Mouse (Mus musculus) hindbrain, postnatal 0 days (tissue): ENCODE measurements around the gene Syce3. TPM values are rescaled to one million over a fixed set of nuclear protein-coding genes. Genes with fewer than 3 reads are reported as not detected.

Experiments used
- ATAC-seq: fragments of 200-750 bp; cut with Nextera tagmentation; 2 replicates; pipeline ENCODE4 v1.8.0; 2017; ENCODE audit warnings: mild to moderate bottlenecking, moderate TSS enrichment, moderate library complexity
- DNase-seq: peaks from one replicate; pipeline ENCODE4 v3.0.0-alpha.2; 2015; ENCODE audit warnings: low spot score
- H3K27ac ChIP-seq: fragments of 300-500 bp; sonication (generic); 2 replicates; pipeline ENCODE4 v1.5.1; 2014; ENCODE audit warnings: mild to moderate bottlenecking
- H3K27me3 ChIP-seq: fragments of 300-500 bp; sonication (generic); 2 replicates; pipeline ENCODE4 v1.6.1; 2014; ENCODE audit warnings: low read length, mixed read lengths; ENCODE audit not compliant: insufficient read depth
- H3K36me3 ChIP-seq: fragments of 300-500 bp; sonication (generic); 2 replicates; pipeline ENCODE4 v1.6.1; 2014; ENCODE audit warnings: low read length, mixed read lengths; ENCODE audit not compliant: insufficient read depth
- H3K4me1 ChIP-seq: fragments of 300-500 bp; sonication (generic); 2 replicates; pipeline ENCODE4 v1.6.1; 2014; ENCODE audit warnings: antibody characterized with exemption, low read length, mixed read lengths; ENCODE audit not compliant: insufficient read depth
- H3K4me2 ChIP-seq: fragments of 300-500 bp; sonication (generic); 2 replicates; pipeline ENCODE4 v1.6.1; 2014; ENCODE audit warnings: low read depth, mild to moderate bottlenecking, low read length, moderate library complexity, mixed read lengths
- H3K4me3 ChIP-seq: fragments of 300-500 bp; sonication (generic); 2 replicates; pipeline ENCODE4 v1.5.1; 2014; ENCODE audit warnings: low read length
- H3K9ac ChIP-seq: fragments of 300-500 bp; sonication (generic); replicated peaks from 2 replicates; pipeline ENCODE4 v1.6.1; 2014; ENCODE audit warnings: mild to moderate bottlenecking, low read length, moderate library complexity, mixed read lengths
- H3K9me3 ChIP-seq: fragments of 300-500 bp; sonication (generic); 2 replicates; pipeline ENCODE4 v1.6.1; 2016; ENCODE audit warnings: low read length, mixed read lengths
- CTCF ChIP-seq: IDR thresholded peaks from 2 replicates; pipeline ENCODE4 v1.5.1; 2016; ENCODE audit warnings: antibody characterized with exemption, control low read depth, low read depth
- WGBS: fragments of 180-500 bp; shearing (Covaris S2); extraction: QIAGEN DNeasy Blood & Tissue Kit; methylation state at CpG from one replicate; pipeline ENCODE4 v1.1.7; 2014; 5-methylcytosine and 5-hydroxymethylcytosine counted together
- polyA plus RNA-seq: library from polyadenylated mRNA; unstranded; fragments of >200 nt; fragmentation: Nextera tagmentation; extraction: Ambion mirVana; gene quantifications from 2 replicates; pipeline ENCODE4 v1.2.1, GENCODE M21; 2015
- total RNA-seq: library from RNA; depleted of rRNA; stranded (reverse); fragments of >200 nt; gene quantifications from 2 replicates; pipeline ENCODE4 v1.2.3, GENCODE M21; 2014

The Syce3 gene
- total and polyA plus RNA-seq, 2 experiments from 2014 or later: not detected

DNA sequence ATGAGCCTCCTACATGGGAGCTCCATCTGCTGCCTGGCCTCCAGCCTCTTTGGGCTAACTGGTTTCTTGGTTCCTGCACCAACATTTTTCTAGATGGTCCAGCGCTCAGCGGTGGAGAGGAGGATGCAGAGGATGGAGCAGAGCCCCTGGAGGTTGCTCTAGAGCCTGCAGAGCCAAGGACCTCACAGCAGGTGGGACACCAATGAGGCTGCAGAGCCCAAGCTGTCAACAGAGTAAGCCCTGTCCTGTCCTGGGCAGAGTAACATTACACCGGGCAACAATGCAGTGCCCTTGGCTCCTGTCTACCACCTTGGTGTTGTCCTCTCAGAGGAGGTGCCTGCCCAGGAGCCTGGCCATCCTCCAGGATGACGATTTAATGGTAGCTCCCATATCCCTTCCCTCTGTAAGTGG, 45.2 kb downstream of the Syce3 start:
- Histone ChIP-seq H3K9ac (no peak overlapping the region), H3K4me3 (no peak overlapping the region), H3K27ac (no peak overlapping the region), H3K36me3 (peaks cover 82% of the 10 kb centered on the region), H3K27me3 (no peaks in the 10 kb centered on the region), H3K4me2 (no peak overlapping the region), H3K4me1 (no peaks in the 10 kb centered on the region), H3K9me3 (no peaks in the 10 kb centered on the region)
- 94% methylated on average over 4 of the region's 4 CpGs for WGBS
- TF ChIP-seq CTCF: no peak
- no peak for DNase-seq
- no peak for ATAC-seq

- Histone ChIP-seq H3K36me3 (peaks cover 68% of the 10 kb centered on the region), H3K4me2 (no peak overlapping the region), H3K4me3 (no peak overlapping the region), H3K27ac (no peak overlapping the region), H3K27me3 (no peaks in the 10 kb centered on the region), H3K4me1 (no peaks in the 10 kb centered on the region), H3K9me3 (no peaks in the 10 kb centered on the region), H3K9ac (no peak overlapping the region)
- no peak for TF ChIP-seq CTCF
- no peak for ATAC-seq
- no peak for DNase-seq
- 94% methylated on average over 7 of the region's 7 CpGs for WGBS
Observed at GRCm38 (mm10) chr15:89363051-89363450, 47.3 kb downstream of the Syce3 start.

GRCm38 (mm10) chr15:89358784-89359183, 51.5 kb downstream of the Syce3 start:
- no peak for DNase-seq
- Histone ChIP-seq H3K4me2 (no peak overlapping the region), H3K4me1 (peaks cover 13% of the 10 kb centered on the region), H3K4me3 (no peak overlapping the region), H3K27ac (no peak overlapping the region), H3K27me3 (no peaks in the 10 kb centered on the region), H3K9me3 (no peaks in the 10 kb centered on the region), H3K36me3 (peaks cover 26% of the 10 kb centered on the region), H3K9ac (no peak overlapping the region)
- ATAC-seq: no peak
- no peak for TF ChIP-seq CTCF
- WGBS: 91% methylated on average over 3 of the region's 3 CpGs

- H3K27ac ChIP-seq: peak overlapping the region; percentile 89
- peaks cover 34% of the 10 kb centered on the region for H3K36me3 ChIP-seq
- H3K4me2 ChIP-seq: peak overlapping the region; percentile 87
- peak; percentile 90 for DNase-seq
- peak overlapping the region; percentile 85 for H3K4me3 ChIP-seq
- peak overlapping the region; percentile 73 for H3K9ac ChIP-seq
- no peak for TF ChIP-seq CTCF
- no peaks in the 10 kb centered on the region for H3K9me3 ChIP-seq
- ATAC-seq: peak; percentile 69
- WGBS: 1% methylated on average over 15 of the region's 15 CpGs
- H3K4me1 ChIP-seq: peaks cover 14% of the 10 kb centered on the region
- no peaks in the 10 kb centered on the region for H3K27me3 ChIP-seq
Observed at GRCm38 (mm10) chr15:89356372-89356771, 53.9 kb downstream of the Syce3 start.

DNA sequence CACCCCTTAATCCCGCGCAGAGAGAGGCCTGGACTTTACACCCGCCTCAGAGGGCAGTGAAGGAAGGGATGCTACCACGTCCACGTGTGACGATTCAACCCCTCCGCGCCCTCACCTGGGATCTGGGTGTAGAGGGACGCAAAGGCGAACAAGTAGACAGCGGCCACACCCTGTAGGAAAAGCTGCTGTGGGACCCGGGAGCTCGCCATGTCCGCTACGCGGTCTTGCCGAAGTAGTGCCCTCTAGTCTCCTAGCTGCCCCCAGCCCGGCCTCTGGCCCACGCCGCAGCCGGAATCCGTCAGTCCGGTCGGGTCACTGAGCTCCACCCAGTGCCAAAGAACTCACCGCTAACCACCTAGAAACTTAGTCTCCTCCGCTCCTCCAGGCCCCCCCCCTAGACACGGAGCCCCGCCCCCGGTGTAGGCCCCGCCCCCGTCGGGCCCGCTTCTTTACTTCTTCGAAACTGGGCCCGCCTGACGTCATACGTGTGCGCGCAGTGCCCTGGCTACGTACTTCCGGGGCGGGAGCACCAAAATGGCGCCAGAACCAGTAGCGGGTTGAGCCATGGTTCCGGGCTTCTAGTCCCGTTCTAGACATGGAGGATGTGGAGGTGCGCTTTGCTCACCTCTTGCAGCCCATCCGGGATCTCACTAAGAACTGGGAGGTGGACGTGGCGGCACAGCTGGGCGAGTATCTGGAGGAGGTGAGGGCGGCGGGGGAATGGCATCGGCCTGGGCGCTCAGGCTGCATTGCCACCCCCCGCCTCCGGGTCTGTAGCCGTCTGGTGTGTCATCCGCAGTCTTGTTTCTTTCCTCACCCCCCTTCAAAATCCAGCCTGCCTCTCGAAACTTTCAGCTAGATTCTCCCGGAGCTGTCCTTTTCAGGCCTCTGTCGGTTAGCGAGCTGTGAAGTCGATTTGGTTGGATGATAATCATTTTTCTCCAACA, 54.8 kb downstream of the Syce3 start, which contains the start of the genes Lmf2 and Ncaph2:
Lmf2 (minus strand) TSS at position 419 of the 947 bp plus-strand sequence.
Ncaph2 (plus strand) TSS at position 479 of the 947 bp plus-strand sequence.
- Histone ChIP-seq H3K27ac (peak within 1 kb of the TSS; percentile 89), H3K36me3 (peaks cover 31% of the 10 kb centered on the region), H3K9me3 (no peaks in the 10 kb centered on the region), H3K4me1 (peaks cover 14% of the 10 kb centered on the region), H3K4me3 (peak within 1 kb of the TSS; percentile 85), H3K9ac (peak within 1 kb of the TSS; percentile 73), H3K27me3 (no peaks in the 10 kb centered on the region), H3K4me2 (peak within 1 kb of the TSS; percentile 87)
- no peak for TF ChIP-seq CTCF
- under 1% methylated on average over 64 of the region's 64 CpGs for WGBS
- DNase-seq: peak; percentile 98
- ATAC-seq: peak; percentile 95

GRCm38 (mm10) chr15:89354455-89354854, 55.8 kb downstream of the Syce3 start:
- DNase-seq (no peak), ATAC-seq (no peak)
- H3K4me3 ChIP-seq: peak overlapping the region; percentile 85
- TF ChIP-seq CTCF: no peak
- no peak overlapping the region for H3K27ac ChIP-seq
- peak overlapping the region; percentile 73 for H3K9ac ChIP-seq
- H3K36me3 ChIP-seq: peaks cover 32% of the 10 kb centered on the region
- H3K27me3 ChIP-seq: no peaks in the 10 kb centered on the region
- H3K4me2 ChIP-seq: peak overlapping the region; percentile 87
- no peaks in the 10 kb centered on the region for H3K9me3 ChIP-seq
- peaks cover 14% of the 10 kb centered on the region for H3K4me1 ChIP-seq
- 82% methylated on average over 7 of the region's 7 CpGs for WGBS
